In the genomic region with DNA sequence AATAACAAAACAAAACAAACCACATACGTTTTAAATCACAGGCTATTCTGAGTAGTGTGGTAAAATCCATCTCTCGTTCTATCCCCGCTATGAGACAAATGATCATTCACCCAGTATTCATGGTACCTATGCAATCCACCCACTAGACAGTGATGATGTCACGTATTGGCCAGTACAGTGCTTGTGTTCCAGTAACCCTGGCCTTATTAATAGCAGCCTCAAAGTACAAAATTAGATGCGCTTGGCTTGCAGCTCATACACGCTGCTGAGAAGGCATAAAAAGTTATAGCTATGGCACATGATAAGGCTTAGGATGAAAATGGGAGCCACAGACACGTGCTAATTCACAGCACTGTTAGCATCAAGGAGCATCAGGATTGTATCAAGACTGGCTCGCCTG, we compare ENCODE assay signal across 10 mouse cellular contexts.
"Had no signal": no experiment of that assay in that cellular context is flagged by ENCODE, and none has a peak within 500 bp of the region (broad histone marks: within the 10 kb centered on the region; RNA-seq: fewer than 3 reads in every experiment).

No protein-coding gene starts in this region.

- ATAC-seq: midbrain, embryonic 16.5 days had no signal

- H3K4me3 ChIP-seq: limb, embryonic 12.5 days; midbrain, embryonic 12.5 days had no signal

- H3K36me3 ChIP-seq: limb, embryonic 12.5 days; midbrain, embryonic 12.5 days had no signal

- H3K27ac ChIP-seq: liver, embryonic 14.5 days; midbrain, embryonic 12.5 days had no signal

- H3K4me2 ChIP-seq: midbrain, embryonic 12.5 days had no signal

- DNase-seq: kidney, postnatal 36 days; layer of hippocampus, adult 9-11 months; layer of hippocampus, postnatal 36 days; lung, adult 18-20 months; right cerebral cortex, postnatal 14 days; thymus, postnatal 4 days had no signal

- H3K9ac ChIP-seq: limb, embryonic 12.5 days; liver, embryonic 14.5 days; midbrain, embryonic 12.5 days had no signal

- H3K9me3 ChIP-seq: limb, embryonic 12.5 days; midbrain, embryonic 12.5 days had no signal

- H3K27me3 ChIP-seq: limb, embryonic 12.5 days; midbrain, embryonic 12.5 days had no signal
